Mouse (Mus musculus) heart, embryonic 15.5 days (tissue): ENCODE data around the gene D17Wsu92e. TPM values are rescaled to one million over a fixed set of nuclear protein-coding genes. Genes with fewer than 3 reads are reported as not detected.
"Not testable (repeated sequence)": the region's sequence is repeated elsewhere in the genome, so short reads cannot be mapped to it uniquely, and the experiment has no call there.

Experiments used
- ATAC-seq: fragments of 200-750 bp; cut with Nextera tagmentation; replicated peaks from 2 replicates; pipeline ENCODE4 v1.8.0; 2017; ENCODE audit warnings: low read depth, moderate TSS enrichment; ENCODE audit not compliant: insufficient number of reproducible peaks, insufficient read depth, low FRiP score
- H3K27ac ChIP-seq: fragments of 300-500 bp; sonication (generic); 2 replicates; pipeline ENCODE4 v1.5.1; 2015; ENCODE audit warnings: mild to moderate bottlenecking, inconsistent platforms
- H3K27me3 ChIP-seq: fragments of 300-500 bp; sonication (generic); 2 replicates; pipeline ENCODE4 v1.6.1; 2015; ENCODE audit warnings: inconsistent platforms
- H3K36me3 ChIP-seq: fragments of 300-500 bp; sonication (generic); 2 replicates; pipeline ENCODE4 v1.6.1; 2015; ENCODE audit warnings: mild to moderate bottlenecking, inconsistent platforms
- H3K4me1 ChIP-seq: fragments of 300-500 bp; sonication (generic); replicated peaks from 2 replicates; pipeline ENCODE4 v1.6.1; 2015; ENCODE audit warnings: inconsistent platforms
- H3K4me2 ChIP-seq: fragments of 300-500 bp; sonication (generic); 2 replicates; pipeline ENCODE4 v1.6.1; 2015; ENCODE audit warnings: inconsistent platforms, mild to moderate bottlenecking, moderate library complexity
- H3K4me3 ChIP-seq: fragments of 300-500 bp; sonication (generic); 2 replicates; pipeline ENCODE4 v1.5.1; 2015; ENCODE audit warnings: mild to moderate bottlenecking, inconsistent platforms
- H3K9ac ChIP-seq: fragments of 300-500 bp; sonication (generic); 2 replicates; pipeline ENCODE4 v1.6.1; 2015; ENCODE audit warnings: mild to moderate bottlenecking, inconsistent platforms
- H3K9me3 ChIP-seq: fragments of 300-500 bp; sonication (generic); replicated peaks from 2 replicates; pipeline ENCODE4 v1.6.1; 2016; ENCODE audit warnings: inconsistent platforms
- WGBS: fragments of 180-500 bp; shearing (Covaris S2); methylation state at CpG from one replicate; pipeline ENCODE4 v1.1.7; 2015; ENCODE audit warnings: mixed read lengths; 5-methylcytosine and 5-hydroxymethylcytosine counted together
- polyA plus RNA-seq: library from polyadenylated mRNA; unstranded; fragments of >200 nt; fragmentation: Nextera tagmentation; extraction: Ambion mirVana; gene quantifications from 2 replicates; pipeline ENCODE4 v1.2.1, GENCODE M21; 2015

Gene D17Wsu92e
- polyA plus RNA-seq, 1 experiment from 2014 or later, result 11.9 TPM

- ATAC-seq, H3K9me3 ChIP-seq, H3K4me3 ChIP-seq, H3K36me3 ChIP-seq, H3K27ac ChIP-seq, H3K4me2 ChIP-seq, H3K9ac ChIP-seq: not testable (repeated sequence)
- Histone ChIP-seq H3K27me3 (peaks cover 19% of the 10 kb centered on the region; the same call in 1 of the 2 replicates), H3K4me1 (peaks cover 15% of the 10 kb centered on the region)
- WGBS, result 64% methylated on average over 4 of the region's 4 CpGs
These were observed 17.4 kb upstream of the D17Wsu92e start, which contains the start of gene Snrpc for GRCm38 (mm10) chr17:27837850-27838249. Gene Snrpc (plus strand): TSS chr17:27838150.

- H3K4me1 ChIP-seq, result peaks cover 12% of the 10 kb centered on the region
- no peaks in the 10 kb centered on the region for H3K36me3 ChIP-seq
- peaks cover 10% of the 10 kb centered on the region; the same call in 1 of the 2 replicates for H3K27me3 ChIP-seq
- no peak overlapping the region for H3K27ac ChIP-seq
- ATAC-seq, result no peak
- H3K4me2 ChIP-seq, result no peak overlapping the region
- 57% methylated on average over 7 of the region's 7 CpGs for WGBS
- no peak overlapping the region for H3K4me3 ChIP-seq
- H3K9me3 ChIP-seq, result no peaks in the 10 kb centered on the region
- no peak overlapping the region for H3K9ac ChIP-seq
These were observed 10.0 kb upstream of the D17Wsu92e start for GRCm38 (mm10) chr17:27830411-27830810.

GRCm38 (mm10) chr17:27827511-27827910 lies 7.1 kb upstream of the D17Wsu92e start:
- H3K4me2 ChIP-seq, result peak overlapping the region; percentile 72; the same call in 1 of the 2 replicates
- no peak overlapping the region for H3K4me3 ChIP-seq
- no peaks in the 10 kb centered on the region for H3K27me3 ChIP-seq
- peaks cover 12% of the 10 kb centered on the region for H3K4me1 ChIP-seq
- no peaks in the 10 kb centered on the region for H3K9me3 ChIP-seq
- H3K36me3 ChIP-seq, result no peaks in the 10 kb centered on the region
- no peak overlapping the region for H3K9ac ChIP-seq
- ATAC-seq, result no peak
- WGBS, result 40% methylated on average over 6 of the region's 6 CpGs
- no peak overlapping the region for H3K27ac ChIP-seq

GRCm38 (mm10) chr17:27826908-27827383 lies 6.5 kb upstream of the D17Wsu92e start:
- H3K27ac ChIP-seq, result peak overlapping the region; percentile 71
- H3K4me1 ChIP-seq, result peaks cover 12% of the 10 kb centered on the region
- WGBS, result 4% methylated on average over 8 of the region's 9 CpGs
- peak overlapping the region; percentile 49 for H3K4me3 ChIP-seq
- no peaks in the 10 kb centered on the region for H3K27me3 ChIP-seq
- H3K36me3 ChIP-seq, result no peaks in the 10 kb centered on the region
- no peaks in the 10 kb centered on the region for H3K9me3 ChIP-seq
- H3K4me2 ChIP-seq, result peak overlapping the region; percentile 72
- H3K9ac ChIP-seq, result 0 out of 2 replicates have a peak overlapping the region, but pooled peaks have one; percentile 48
- ATAC-seq, result 0 out of 2 replicates have a peak, but pooled peaks have one; percentile 25

GRCm38 (mm10) chr17:27825984-27826905 lies 5.8 kb upstream of the D17Wsu92e start:
- Histone ChIP-seq H3K4me2 (peak overlapping the region; percentile 72), H3K27me3 (no peaks in the 10 kb centered on the region), H3K36me3 (no peaks in the 10 kb centered on the region), H3K9me3 (no peaks in the 10 kb centered on the region), H3K9ac (peak overlapping the region; percentile 48; the same call in 1 of the 2 replicates), H3K4me1 (peaks cover 15% of the 10 kb centered on the region), H3K27ac (peak overlapping the region; percentile 71), H3K4me3 (peak overlapping the region; percentile 49)
- ATAC-seq, result peak; percentile 72
- 2% methylated on average over 22 of the region's 22 CpGs for WGBS

- no peak for ATAC-seq
- peak overlapping the region; percentile 49 for H3K4me3 ChIP-seq
These were observed 5.1 kb upstream of the D17Wsu92e start for GRCm38 (mm10) chr17:27825539-27825938.

GRCm38 (mm10) chr17:27824941-27825340 lies 4.5 kb upstream of the D17Wsu92e start:
- H3K27me3 ChIP-seq, result no peaks in the 10 kb centered on the region
- ATAC-seq, result no peak
- H3K9me3 ChIP-seq, result no peaks in the 10 kb centered on the region
- no peak overlapping the region for H3K4me2 ChIP-seq
- no peak overlapping the region for H3K9ac ChIP-seq
- H3K4me3 ChIP-seq, result no peak overlapping the region
- WGBS, result 48% methylated on average over 1 of the region's 1 CpGs
- peaks cover 19% of the 10 kb centered on the region for H3K4me1 ChIP-seq
- peak overlapping the region; percentile 40; the same call in 1 of the 2 replicates for H3K27ac ChIP-seq
- H3K36me3 ChIP-seq, result no peaks in the 10 kb centered on the region

More at GRCm38 (mm10) chr17:27825539-27825938, 5.1 kb upstream of the D17Wsu92e start:
- no peaks in the 10 kb centered on the region for H3K9me3 ChIP-seq
- WGBS, result 25% methylated on average over 3 of the region's 3 CpGs
- H3K27me3 ChIP-seq, result no peaks in the 10 kb centered on the region
- H3K27ac ChIP-seq, result peak overlapping the region; percentile 40
- peaks cover 19% of the 10 kb centered on the region for H3K4me1 ChIP-seq
- peak overlapping the region; percentile 72 for H3K4me2 ChIP-seq
- no peaks in the 10 kb centered on the region for H3K36me3 ChIP-seq
- no peak overlapping the region for H3K9ac ChIP-seq

GRCm38 (mm10) chr17:27823142-27823905 lies 2.9 kb upstream of the D17Wsu92e start:
- Histone ChIP-seq H3K27ac (no peak overlapping the region), H3K9ac (no peak overlapping the region), H3K4me2 (no peak overlapping the region), H3K9me3 (no peaks in the 10 kb centered on the region), H3K4me3 (no peak overlapping the region), H3K27me3 (no peaks in the 10 kb centered on the region), H3K4me1 (peaks cover 31% of the 10 kb centered on the region), H3K36me3 (no peaks in the 10 kb centered on the region)
- WGBS, result 77% methylated on average over 9 of the region's 9 CpGs
- ATAC-seq, result no peak

GRCm38 (mm10) chr17:27821407-27822338 lies 1.2 kb upstream of the D17Wsu92e start:
- no peaks in the 10 kb centered on the region for H3K9me3 ChIP-seq
- ATAC-seq, result no peak
- H3K4me3 ChIP-seq, result peak overlapping the region; percentile 77
- peaks cover 35% of the 10 kb centered on the region for H3K4me1 ChIP-seq
- peak overlapping the region; percentile 60 for H3K9ac ChIP-seq
- H3K27ac ChIP-seq, result peak overlapping the region; percentile 84
- 50% methylated on average over 9 of the region's 9 CpGs for WGBS
- no peaks in the 10 kb centered on the region for H3K27me3 ChIP-seq
- no peaks in the 10 kb centered on the region for H3K36me3 ChIP-seq
- H3K4me2 ChIP-seq, result peak overlapping the region; percentile 63

GRCm38 (mm10) chr17:27819971-27820567 lies 379 bp downstream of the D17Wsu92e start:
- peak overlapping the region; percentile 77 for H3K4me3 ChIP-seq
- peak overlapping the region; percentile 80 for H3K4me2 ChIP-seq
- H3K36me3 ChIP-seq, result no peaks in the 10 kb centered on the region
- H3K4me1 ChIP-seq, result peaks cover 26% of the 10 kb centered on the region
- under 1% methylated on average over 49 of the region's 62 CpGs for WGBS
- no peaks in the 10 kb centered on the region for H3K9me3 ChIP-seq
- peak overlapping the region; percentile 80 for H3K9ac ChIP-seq
- H3K27me3 ChIP-seq, result no peaks in the 10 kb centered on the region
- H3K27ac ChIP-seq, result peak overlapping the region; percentile 94
- ATAC-seq, result peak; percentile 73
